Mouse (Mus musculus) heart, adult 11 months (tissue): ENCODE measurements around the gene Ints14.

Experiments
- DNase-seq: peaks from one replicate; pipeline ENCODE4 v3.0.0; 2022

Ints14 gene

GRCm38 (mm10) chr9:64953190-64953589, 7.5 kb upstream of the Ints14 start:
- no peak for DNase-seq

DNA sequence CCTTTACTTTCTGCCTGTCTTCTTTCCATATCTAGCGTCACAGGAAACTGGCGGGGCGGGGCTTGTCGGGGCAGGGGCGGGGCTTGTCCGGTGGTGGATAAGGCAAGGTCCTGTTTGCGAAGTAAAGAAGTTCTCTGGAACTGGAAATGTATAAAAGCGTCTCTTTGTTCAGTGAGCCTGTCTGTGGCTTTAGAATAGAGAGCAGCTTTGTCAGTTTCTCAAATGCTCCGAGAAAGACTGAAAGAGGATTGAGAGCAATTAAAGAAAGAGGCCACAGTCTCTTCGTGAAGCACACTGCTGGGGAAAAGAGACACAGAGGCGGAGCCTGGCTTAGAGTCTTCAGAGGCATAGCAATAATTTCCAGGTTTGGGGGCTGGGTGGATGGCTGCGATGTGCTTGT, 4.4 kb upstream of the Ints14 start:
- no peak for DNase-seq

DNA sequence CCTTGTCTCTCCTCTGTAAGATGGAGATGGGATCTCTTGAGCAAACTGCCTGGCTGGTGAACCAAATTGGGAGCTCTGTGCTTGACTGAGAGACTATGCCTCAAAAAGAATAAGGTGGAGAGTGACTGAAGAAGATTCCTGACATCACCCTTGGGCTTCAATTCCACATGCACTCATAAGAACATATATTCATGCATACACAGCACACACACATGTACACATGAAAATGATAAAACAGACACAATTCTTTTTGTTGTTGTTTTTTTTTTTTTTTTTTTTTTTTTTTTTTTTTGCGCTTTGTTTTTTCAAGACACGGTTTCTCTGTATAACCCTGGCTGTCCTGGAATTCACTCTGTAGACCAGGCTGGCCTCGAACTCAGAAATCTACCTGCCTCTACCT, 3.4 kb upstream of the Ints14 start:
- DNase-seq = no peak

DNA sequence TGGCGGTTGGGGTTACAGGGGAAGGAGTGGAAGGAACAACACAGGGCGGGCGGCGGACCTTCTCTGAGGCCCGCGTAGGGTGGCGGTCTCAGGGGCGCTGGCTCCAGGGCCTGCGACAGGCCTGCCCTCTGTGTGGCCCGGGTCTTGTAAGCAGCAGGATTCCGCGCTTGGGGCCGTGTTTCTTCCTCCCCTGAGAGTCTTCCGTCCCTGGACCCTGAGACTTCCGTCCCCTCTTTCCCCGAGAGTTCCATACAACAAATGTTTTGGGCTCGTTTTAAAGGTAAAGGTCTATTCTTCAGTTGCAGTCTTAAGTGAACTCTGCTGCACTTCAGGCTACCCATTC, 244 bp downstream of the Ints14 start:
- DNase-seq = no peak

GRCm38 (mm10) chr9:64980548-64980947, 19.8 kb downstream of the Ints14 start:
- peak; percentile 68 for DNase-seq

DNA sequence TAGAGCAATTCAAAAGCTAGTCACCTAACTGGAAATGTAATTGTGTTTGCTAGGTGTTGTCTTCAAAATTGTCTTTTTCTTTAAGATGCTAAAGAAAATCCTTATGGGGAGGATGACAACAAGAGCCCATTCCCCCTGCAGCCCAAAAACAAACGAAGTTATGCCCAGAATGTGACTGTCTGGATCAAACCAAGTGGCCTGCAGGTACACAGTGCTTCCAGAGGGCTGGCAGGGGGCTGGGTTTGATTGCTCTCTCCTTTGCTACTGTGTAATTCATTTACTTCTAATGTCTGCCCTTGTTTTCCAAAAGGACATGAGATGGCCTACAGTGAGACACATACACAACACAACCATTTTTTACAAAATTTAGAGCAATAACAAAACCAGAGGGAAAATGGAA, 21.2 kb downstream of the Ints14 start:
- peak; percentile 70 for DNase-seq

GRCm38 (mm10) chr9:64985037-64985794, 24.5 kb downstream of the Ints14 start:
- peak; percentile 68 for DNase-seq

- DNase-seq = peak; percentile 77
Measured at GRCm38 (mm10) chr9:64985807-64986206, 25.1 kb downstream of the Ints14 start.

GRCm38 (mm10) chr9:64987651-64988050, 26.9 kb downstream of the Ints14 start:
- peak; percentile 58 for DNase-seq

DNA sequence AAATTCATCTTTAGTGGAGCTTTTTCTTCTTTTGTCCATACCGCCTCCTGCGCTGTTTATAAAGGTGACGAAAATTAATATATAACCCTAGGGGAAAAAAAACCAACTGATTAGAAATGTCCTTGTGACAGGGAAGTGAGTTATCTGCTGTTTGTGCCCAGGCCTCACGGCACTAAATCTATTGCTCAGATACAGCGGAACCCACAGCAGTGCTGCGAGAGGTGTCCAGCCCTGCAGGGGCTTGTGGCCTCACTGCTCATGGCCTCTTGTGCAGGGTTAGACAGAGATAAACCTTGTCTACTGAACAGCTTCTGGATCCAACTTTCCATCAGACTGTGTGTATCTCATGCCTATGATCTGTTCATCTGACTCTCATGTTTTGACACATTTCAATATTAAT, 27.7 kb downstream of the Ints14 start:
- peak; percentile 31 for DNase-seq

DNA sequence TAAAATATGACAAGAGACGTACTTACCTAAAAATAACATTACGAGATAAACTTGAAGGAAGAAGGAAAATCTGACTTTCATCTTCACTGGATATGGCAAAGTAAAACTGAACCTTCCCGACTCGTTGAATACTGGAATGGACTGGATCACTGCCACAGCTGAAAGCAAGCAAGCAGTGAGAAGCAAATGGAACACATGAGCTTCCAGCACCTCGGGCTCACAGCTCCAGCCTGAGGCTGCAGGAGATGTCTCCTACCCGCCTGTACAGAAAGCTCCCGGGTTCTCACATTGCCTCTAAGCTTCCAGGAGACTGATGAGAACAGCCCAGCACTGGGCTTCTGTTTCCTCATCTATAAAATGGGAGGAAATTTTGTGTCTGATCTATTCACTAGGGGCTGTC, 29.6 kb downstream of the Ints14 start:
- DNase-seq = no peak

DNA sequence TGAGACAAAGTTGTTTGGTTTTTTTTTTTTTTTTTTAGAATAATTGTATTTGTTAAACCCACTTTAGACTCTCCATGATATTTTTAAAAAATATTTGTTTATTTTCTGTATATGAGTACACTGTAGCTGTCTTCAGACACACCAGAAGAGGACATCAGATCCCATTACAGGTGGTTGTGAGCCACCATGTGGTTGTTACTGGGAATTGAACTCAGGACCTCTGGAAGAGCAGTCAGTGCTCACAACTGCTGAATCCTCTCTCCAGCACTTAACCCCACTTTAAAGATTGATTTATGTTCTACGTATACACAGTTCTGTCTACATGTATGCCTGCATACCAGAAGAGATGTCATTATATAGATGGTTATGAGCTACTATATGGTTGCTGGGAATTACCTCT, 34.8 kb downstream of the Ints14 start:
- peak; percentile 76 for DNase-seq

DNA sequence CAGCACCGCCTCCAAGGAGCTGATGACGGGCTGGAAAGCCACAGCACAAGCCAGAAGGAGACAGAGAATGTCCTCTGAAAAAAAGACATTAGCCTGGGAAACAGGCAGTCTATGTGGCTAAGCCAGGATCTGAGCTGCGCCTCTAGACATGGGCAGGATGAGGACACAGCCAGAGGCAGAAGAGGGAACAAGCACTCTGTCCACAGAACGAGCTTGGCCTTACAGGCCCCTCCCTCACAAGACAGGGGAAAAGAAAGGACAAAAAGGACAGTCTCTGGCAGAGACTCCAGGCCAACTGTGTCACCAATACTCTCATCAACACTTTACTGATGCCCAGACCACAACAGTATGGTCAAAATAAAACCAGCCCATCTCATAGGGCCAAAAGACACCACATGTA, 40.8 kb downstream of the Ints14 start:
- peak; percentile 90 for DNase-seq

DNA sequence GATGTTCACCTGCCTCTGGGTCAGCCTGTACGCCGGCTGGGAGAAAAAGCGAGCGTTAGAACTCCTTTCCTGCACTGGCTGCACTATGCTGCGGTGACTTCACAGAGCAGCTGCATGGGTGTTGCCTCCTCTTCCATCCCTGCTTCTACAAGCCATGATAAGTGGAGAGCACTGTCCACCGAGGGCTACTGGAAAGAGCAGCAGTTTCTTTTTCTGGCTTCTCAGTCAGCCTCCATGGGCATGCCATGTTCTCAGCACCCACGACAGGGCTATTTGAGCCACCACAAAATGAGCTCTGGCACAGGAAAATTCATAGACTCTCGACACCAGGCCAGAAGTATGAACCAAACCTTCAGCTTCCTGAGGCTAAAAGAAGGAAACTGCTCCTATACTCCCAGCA, 45.0 kb downstream of the Ints14 start:
- DNase-seq = no peak

DNA sequence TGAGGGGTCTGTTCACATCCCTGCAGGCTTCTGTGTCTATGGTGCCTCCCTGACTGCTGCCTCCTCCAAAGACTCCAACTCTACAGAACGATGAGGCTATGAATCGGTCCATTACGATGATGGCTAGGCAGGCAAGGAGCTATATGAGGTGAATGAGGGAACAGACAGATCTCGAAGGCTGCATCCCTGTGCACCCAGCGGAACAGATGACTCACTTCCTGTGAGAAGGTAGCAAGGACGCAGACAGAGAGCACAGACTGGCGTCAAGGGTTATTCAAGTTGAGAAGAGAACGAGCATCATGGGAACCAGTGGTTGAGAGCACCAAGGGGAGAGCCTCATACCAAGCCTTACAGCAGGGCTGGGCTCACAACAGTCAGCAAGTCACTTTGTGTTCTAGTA, 49.9 kb downstream of the Ints14 start:
- peak; percentile 79 for DNase-seq

DNA sequence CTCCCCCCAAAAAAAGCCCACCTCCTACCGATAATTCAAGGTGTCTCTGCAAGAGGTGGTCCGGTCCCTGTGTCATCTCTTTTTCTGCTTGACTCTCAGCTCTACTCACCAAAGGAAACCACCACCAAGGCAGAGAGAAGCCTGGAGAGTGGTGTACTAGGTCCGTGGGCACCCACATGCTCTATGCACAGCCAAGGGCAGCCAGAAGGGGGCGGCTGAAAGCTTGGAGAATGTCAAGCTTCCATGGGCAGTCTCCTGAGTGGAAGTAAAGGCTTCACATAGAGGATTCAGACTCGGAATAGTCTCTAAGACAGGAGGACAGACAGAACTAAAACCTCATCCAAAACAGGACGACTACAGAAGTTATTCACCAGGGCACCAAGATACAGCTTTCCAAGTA, 50.6 kb downstream of the Ints14 start:
- peak; percentile 89 for DNase-seq

- DNase-seq = peak; percentile 85
Measured at GRCm38 (mm10) chr9:65015461-65016222, 54.9 kb downstream of the Ints14 start.

GRCm38 (mm10) chr9:65016241-65016977, 55.7 kb downstream of the Ints14 start:
- peak; percentile 54 for DNase-seq

- DNase-seq = peak; percentile 60
Measured at GRCm38 (mm10) chr9:65016978-65017827, 56.5 kb downstream of the Ints14 start.

DNA sequence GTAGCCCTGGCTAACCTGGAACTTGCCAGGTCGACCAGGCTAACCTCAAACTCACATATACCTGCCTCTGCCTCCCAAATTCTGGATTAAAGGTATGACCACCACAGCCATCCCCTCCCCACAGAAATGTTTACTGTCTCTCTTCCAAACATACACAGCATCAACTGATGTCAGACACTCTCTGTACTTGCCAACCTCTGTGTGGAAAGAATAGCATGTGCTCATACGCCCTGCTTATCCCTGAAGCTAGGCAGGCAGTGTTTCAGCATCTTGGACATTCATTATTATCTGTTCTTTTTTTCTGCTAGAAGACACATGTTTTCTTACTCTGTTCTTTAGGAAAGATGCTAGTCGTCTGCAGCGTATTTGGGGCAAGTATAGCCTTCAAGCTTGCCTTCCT, 57.2 kb downstream of the Ints14 start:
- DNase-seq = peak; percentile 49

- peak; percentile 62 for DNase-seq
Measured at GRCm38 (mm10) chr9:65018588-65019121, 58.0 kb downstream of the Ints14 start.

GRCm38 (mm10) chr9:65019146-65019545, 58.4 kb downstream of the Ints14 start:
- peak; percentile 66 for DNase-seq

DNA sequence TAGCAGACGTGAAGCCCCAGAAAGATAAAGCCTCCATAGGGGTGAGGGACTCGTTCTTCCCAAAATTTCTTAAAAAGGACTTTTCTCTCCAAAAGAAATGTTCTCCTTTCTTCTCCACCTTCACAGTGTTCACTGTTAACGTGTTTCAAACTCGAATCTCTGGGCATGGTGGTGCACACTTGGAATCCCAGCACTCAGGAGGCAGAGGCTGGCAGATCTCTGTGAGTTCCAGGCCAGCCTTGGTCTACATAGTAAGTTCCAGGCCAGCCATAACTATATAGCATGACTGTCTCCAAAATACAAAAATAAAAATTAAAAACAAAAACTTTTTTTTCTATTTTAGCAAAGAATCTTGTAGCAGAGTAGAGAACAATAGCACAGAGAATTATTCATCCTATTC, 59.4 kb downstream of the Ints14 start:
- DNase-seq = peak; percentile 72
